In the genomic region with DNA sequence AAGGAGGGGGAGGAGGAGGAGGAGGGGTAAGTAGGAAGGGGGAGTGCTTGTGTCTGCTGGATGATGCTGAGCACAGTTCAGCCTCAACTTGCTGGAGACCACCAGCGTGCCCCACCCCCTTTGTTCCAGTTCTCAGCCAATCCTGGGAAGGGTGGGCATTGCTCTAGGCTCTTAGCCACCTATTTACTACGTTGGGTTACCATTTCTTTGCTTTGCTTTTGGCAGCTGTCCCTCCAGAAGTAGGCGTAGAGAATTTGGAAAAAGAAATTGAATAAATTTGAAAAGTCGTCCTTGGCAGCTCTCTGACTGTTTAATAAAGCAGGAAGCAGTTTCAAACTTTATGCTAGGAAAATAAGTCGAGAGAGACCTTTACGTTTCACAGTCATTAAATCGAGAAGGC, we compare ENCODE assay signal across 21 mouse cellular contexts. TPM values are rescaled to one million over a fixed set of nuclear protein-coding genes. Genes with fewer than 3 reads are reported as not detected.
DNase-seq lines count a peak whose midpoint lies in the region; ATAC-seq and TF ChIP-seq lines count a peak whose summit lies in the region.
"Had no signal": no experiment of that assay in that cellular context is flagged by ENCODE, and none has a peak within 500 bp of the region (broad histone marks: within the 10 kb centered on the region; RNA-seq: fewer than 3 reads in every experiment).

No protein-coding gene starts in this region.

- no peak for DNase-seq in hindbrain, embryonic 10.5 days (ENCODE audit: low spot score)
- no peak for DNase-seq in liver, embryonic 13.5 days
- DNase-seq in liver = no peak
- peak; percentile 81 for DNase-seq in limb, embryonic 14.5 days (ENCODE audit: low spot score)
- no peak for DNase-seq in kidney, postnatal 4 days
- no peak for DNase-seq in lung, postnatal 10 days
- DNase-seq: adrenal gland, postnatal 25 days; cerebellum, adult 11-12 months; cerebellum, postnatal 25 days; kidney, adult 18-20 months; kidney, postnatal 10 days; layer of hippocampus, postnatal 36 days; thymus, postnatal 25 days had no signal

- H3K4me2 ChIP-seq in hindbrain, embryonic 16.5 days (ENCODE audit: low read length) = no peak overlapping the region
- no peak overlapping the region for H3K4me2 ChIP-seq in liver, embryonic 13.5 days
- no peak overlapping the region for H3K4me2 ChIP-seq in embryonic facial prominence, embryonic 15.5 days (replicated peaks)
- H3K4me2 ChIP-seq in limb, embryonic 14.5 days (replicated peaks; ENCODE audit: low read depth, low read length, severe bottlenecking) = no peak overlapping the region
- H3K4me2 ChIP-seq: liver, embryonic 11.5 days; lung, embryonic 15.5 days; midbrain, embryonic 12.5 days; neural tube, embryonic 13.5 days had no signal

- H3K27ac ChIP-seq in hindbrain, embryonic 10.5 days = 0 out of 2 replicates have a peak overlapping the region, but pooled peaks have one; percentile 29
- H3K27ac ChIP-seq in hindbrain, embryonic 16.5 days (ENCODE audit: low read depth, low read length) = no peak overlapping the region
- H3K27ac ChIP-seq in liver, embryonic 13.5 days = peak overlapping the region; percentile 26
- H3K27ac ChIP-seq in embryonic facial prominence, embryonic 15.5 days (replicated peaks) = peak overlapping the region; percentile 80
- peak overlapping the region; percentile 50; the same call in 1 of the 2 replicates for H3K27ac ChIP-seq in limb, embryonic 14.5 days (replicated peaks; ENCODE audit: low read depth, low read length)
- H3K27ac ChIP-seq: heart, embryonic 10.5 days; lung, embryonic 15.5 days; midbrain, embryonic 12.5 days; neural tube, embryonic 13.5 days had no signal

- H3K27me3 ChIP-seq in hindbrain, embryonic 10.5 days (ENCODE audit: insufficient read depth, poor library complexity, severe bottlenecking) = 0 out of 2 replicates have a peak, but pooled peaks cover 3% of the 10 kb centered on the region
- no peaks in the 10 kb centered on the region for H3K27me3 ChIP-seq in hindbrain, embryonic 16.5 days (replicated peaks; ENCODE audit: control insufficient read depth, insufficient read depth, low read length)
- H3K27me3 ChIP-seq in liver, embryonic 13.5 days = 0 out of 2 replicates have a peak, but pooled peaks cover 3% of the 10 kb centered on the region
- H3K27me3 ChIP-seq in embryonic facial prominence, embryonic 15.5 days = no peaks in the 10 kb centered on the region
- H3K27me3 ChIP-seq in limb, embryonic 14.5 days (ENCODE audit: control insufficient read depth, insufficient read depth, low read length) = no peaks in the 10 kb centered on the region
- H3K27me3 ChIP-seq: lung, embryonic 15.5 days; neural tube, embryonic 13.5 days had no signal

- H3K9me3 ChIP-seq in hindbrain, embryonic 10.5 days = no peaks in the 10 kb centered on the region
- no peaks in the 10 kb centered on the region for H3K9me3 ChIP-seq in hindbrain, embryonic 16.5 days (ENCODE audit: control insufficient read depth, low read length)
- H3K9me3 ChIP-seq in liver, embryonic 13.5 days (replicated peaks) = no peaks in the 10 kb centered on the region
- H3K9me3 ChIP-seq in embryonic facial prominence, embryonic 15.5 days (replicated peaks) = no peaks in the 10 kb centered on the region
- H3K9me3 ChIP-seq in limb, embryonic 14.5 days (ENCODE audit: control insufficient read depth, low read length) = no peaks in the 10 kb centered on the region
- H3K9me3 ChIP-seq: heart, embryonic 10.5 days; lung, embryonic 15.5 days; midbrain, embryonic 12.5 days; neural tube, embryonic 13.5 days had no signal

- 81% methylated on average over 7 of the region's 7 CpGs for WGBS in hindbrain, embryonic 10.5 days
- 57% methylated on average over 7 of the region's 7 CpGs for WGBS in hindbrain, embryonic 16.5 days
- WGBS in liver, embryonic 13.5 days (ENCODE audit: insufficient replicate concordance) = 81% methylated on average over 7 of the region's 7 CpGs
- WGBS in embryonic facial prominence, embryonic 15.5 days = 31% methylated on average over 7 of the region's 7 CpGs
- 31% methylated on average over 7 of the region's 7 CpGs for WGBS in limb, embryonic 14.5 days

- H3K9ac ChIP-seq in hindbrain, embryonic 16.5 days (ENCODE audit: low read depth, low read length) = no peak overlapping the region
- no peak overlapping the region for H3K9ac ChIP-seq in liver, embryonic 13.5 days
- no peak overlapping the region for H3K9ac ChIP-seq in embryonic facial prominence, embryonic 15.5 days
- H3K9ac ChIP-seq in limb, embryonic 14.5 days (ENCODE audit: low read depth, low read length, severe bottlenecking) = no peak overlapping the region
- H3K9ac ChIP-seq: lung, embryonic 15.5 days; midbrain, embryonic 12.5 days; neural tube, embryonic 13.5 days had no signal

- ATAC-seq in hindbrain, embryonic 16.5 days = no peak
- no peak for ATAC-seq in liver, embryonic 13.5 days (ENCODE audit: low read depth)
- ATAC-seq in embryonic facial prominence, embryonic 15.5 days (ENCODE audit: insufficient number of reproducible peaks, low FRiP score, low TSS enrichment, low read depth) = peak; percentile 81
- peak; percentile 65 for ATAC-seq in limb, embryonic 14.5 days (ENCODE audit: low FRiP score, low read depth)
- ATAC-seq: forebrain, embryonic 16.5 days had no signal

- H3K4me1 ChIP-seq in hindbrain, embryonic 10.5 days (replicated peaks) = peaks cover 50% of the 10 kb centered on the region
- H3K4me1 ChIP-seq in hindbrain, embryonic 16.5 days (ENCODE audit: control insufficient read depth, insufficient read depth, low read depth, low read length) = peaks cover 3% of the 10 kb centered on the region; the same call in 1 of the 2 replicates
- peaks cover 81% of the 10 kb centered on the region for H3K4me1 ChIP-seq in liver, embryonic 13.5 days (replicated peaks)
- peaks cover 63% of the 10 kb centered on the region for H3K4me1 ChIP-seq in embryonic facial prominence, embryonic 15.5 days
- H3K4me1 ChIP-seq in limb, embryonic 14.5 days (ENCODE audit: control insufficient read depth, insufficient read depth, low read length) = peaks cover 56% of the 10 kb centered on the region

- TF ChIP-seq POLR2A in limb, embryonic 14.5 days (IDR thresholded peaks at IDR 0.05; ENCODE audit: borderline replicate concordance, extremely low read depth, insufficient read depth, insufficient read length) = no peak

- H3K4me3 ChIP-seq in hindbrain, embryonic 10.5 days = no peak overlapping the region
- H3K4me3 ChIP-seq in hindbrain, embryonic 16.5 days (ENCODE audit: low read length) = no peak overlapping the region
- no peak overlapping the region for H3K4me3 ChIP-seq in liver, embryonic 13.5 days (replicated peaks)
- no peak overlapping the region for H3K4me3 ChIP-seq in embryonic facial prominence, embryonic 15.5 days (replicated peaks)
- H3K4me3 ChIP-seq in limb, embryonic 14.5 days (replicated peaks; ENCODE audit: low read length) = no peak overlapping the region
- H3K4me3 ChIP-seq: heart, embryonic 10.5 days; lung, embryonic 15.5 days; midbrain, embryonic 12.5 days; neural tube, embryonic 13.5 days had no signal

- H3K36me3 ChIP-seq in hindbrain, embryonic 10.5 days = peaks cover 13% of the 10 kb centered on the region
- H3K36me3 ChIP-seq in hindbrain, embryonic 16.5 days (ENCODE audit: control insufficient read depth, insufficient read depth, low read length) = no peaks in the 10 kb centered on the region
- peaks cover 50% of the 10 kb centered on the region for H3K36me3 ChIP-seq in liver, embryonic 13.5 days
- H3K36me3 ChIP-seq in embryonic facial prominence, embryonic 15.5 days = peaks cover 17% of the 10 kb centered on the region
- H3K36me3 ChIP-seq in limb, embryonic 14.5 days (ENCODE audit: control insufficient read depth, insufficient read depth, low read length) = peaks cover 30% of the 10 kb centered on the region
- H3K36me3 ChIP-seq: midbrain, embryonic 12.5 days had no signal

RNA-seq across cellular contexts. Expression of gene Mylip, which starts 11.2 kb away (rescaled TPM):
- 8.0 and 8.1 TPM in 2 replicates for polyA plus RNA-seq in hindbrain, embryonic 10.5 days (2016; fragmentation: Nextera tagmentation; extraction: Ambion mirVana)
- polyA plus RNA-seq in hindbrain, embryonic 16.5 days (2015; fragmentation: Nextera tagmentation; extraction: Ambion mirVana) = 7.8 and 9.6 TPM in 2 replicates
- polyA plus RNA-seq in liver, embryonic 13.5 days (2015; fragmentation: Nextera tagmentation; extraction: Ambion mirVana) = 6.2 and 7.3 TPM in 2 replicates
- polyA plus RNA-seq in embryonic facial prominence, embryonic 15.5 days (2015; fragmentation: Nextera tagmentation; extraction: Ambion mirVana) = 35.2 and 36.1 TPM in 2 replicates
- polyA plus RNA-seq in limb, embryonic 14.5 days (2012; rRNA removed) = 29.6 and 34.1 TPM in 2 replicates
- 10.9 and 16.5 TPM in 2 replicates for polyA plus RNA-seq in limb, embryonic 14.5 days (2014; fragmentation: Nextera tagmentation; extraction: Ambion mirVana)

Comparison
In these comparisons a context has a peak if more than half of its experiments do, and no peak if none do; other contexts are left out.
1. ATAC-seq: peak in embryonic facial prominence, embryonic 15.5 days (single experiment) and limb, embryonic 14.5 days (single experiment); none in hindbrain, embryonic 16.5 days (single experiment) and liver, embryonic 13.5 days (single experiment).